Mouse (Mus musculus) megakaryocyte, embryonic 14.5 days (primary cell): ENCODE results near the gene Wfdc2.

ENCODE experiments used
- FLI1 ChIP-seq: IDR thresholded peaks from 2 replicates; pipeline ENCODE4 v1.6.1; 2012; ENCODE audit warnings: low read length, inconsistent platforms, mixed read lengths
- GATA1 ChIP-seq: IDR thresholded peaks from 3 replicates; pipeline ENCODE4 v1.6.1; 2012; ENCODE audit warnings: mixed read lengths, low read length, inconsistent platforms, borderline replicate concordance

DNA sequence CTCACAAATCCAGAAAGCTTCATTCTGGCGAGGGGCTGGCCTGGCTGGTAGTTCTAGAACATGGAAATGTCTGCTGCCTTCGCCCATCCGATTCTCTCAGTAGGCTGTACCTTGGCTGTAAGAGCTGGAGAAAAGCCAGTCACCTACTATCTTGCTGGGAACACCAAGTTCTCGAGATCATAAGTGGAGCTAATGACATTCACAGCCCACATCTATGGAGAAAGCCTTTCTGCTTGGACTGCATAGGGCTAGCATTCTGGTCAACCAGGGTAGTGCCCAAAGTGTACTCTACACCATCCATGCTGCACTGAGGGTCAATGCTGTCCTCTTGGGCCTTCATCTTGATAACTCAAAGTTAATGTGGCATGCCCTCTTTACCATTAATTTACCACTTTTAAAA is 31.3 kb downstream of the Wfdc2 start, which contains the start of gene Eppin:
- TF ChIP-seq GATA1: no peak
- TF ChIP-seq FLI1: no peak
